Mouse (Mus musculus): Measurements from ENCODE around the gene Stim2.

DNA sequence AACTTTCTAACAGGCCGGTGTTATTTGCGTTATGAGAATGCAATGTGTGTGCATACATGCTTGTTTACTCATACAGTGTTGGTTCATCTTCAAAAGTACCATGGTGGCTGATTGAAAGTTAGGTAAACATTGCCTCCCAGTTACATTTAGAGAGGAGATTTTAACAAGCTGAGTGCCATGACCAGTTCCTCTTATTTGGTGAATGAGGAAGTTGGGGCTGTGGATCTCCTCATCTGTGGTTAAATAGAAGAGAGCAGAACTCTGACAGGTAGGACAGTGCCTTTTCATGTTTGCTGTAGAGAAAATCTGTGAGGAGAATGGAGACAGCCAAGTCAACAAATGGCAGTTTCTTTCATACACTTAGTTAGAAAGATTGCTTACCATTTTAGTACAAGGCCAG lies 27.3 kb downstream of the Stim2 start:
- TF ChIP-seq CTCF (IDR thresholded peaks at IDR 0.05; ENCODE audit: insufficient read depth, low read depth, low read length) (no peak), POLR2A (IDR thresholded peaks at IDR 0.05; ENCODE audit: insufficient read depth, low read depth, low read length) (no peak)

Measured in olfactory bulb, adult 2 months (tissue).